Mouse (Mus musculus) layer of hippocampus, postnatal 36 days (tissue): ENCODE data around the gene Olfr1216. TPM values are rescaled to one million over a fixed set of nuclear protein-coding genes. Genes with fewer than 3 reads are reported as not detected.
"Not testable (repeated sequence)": the region's sequence is repeated elsewhere in the genome, so short reads cannot be mapped to it uniquely, and the experiment has no call there.

Experiments used
- DNase-seq, 2 experiments: peaks; one replicate each; pipeline ENCODE4 v3.0.0; 2022
- total RNA-seq, 2 experiments: library from RNA; stranded (reverse); gene quantifications; 2 replicates each; pipeline ENCODE4 v1.2.3; 2021

The Olfr1216 gene
- not detected for total RNA-seq

DNA sequence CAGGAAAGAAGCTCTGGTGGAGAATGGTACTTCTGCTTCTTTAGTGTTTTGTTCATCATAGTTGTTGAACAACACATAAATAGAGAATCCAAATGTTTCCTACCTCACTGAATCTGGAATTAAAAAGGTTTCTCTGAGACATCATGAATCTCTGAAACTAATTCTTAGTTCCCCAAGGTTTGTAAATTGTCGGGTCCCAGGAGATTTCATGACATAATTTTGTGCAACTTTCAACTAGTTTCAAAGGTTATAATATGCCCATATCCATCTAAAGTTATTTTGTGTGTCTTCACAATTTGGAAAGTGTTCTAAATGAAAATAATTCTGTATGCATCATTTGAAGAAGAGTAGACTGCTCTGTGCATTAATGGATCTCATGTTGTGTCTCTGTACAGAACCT lies at the start of gene Olfr1216:
Gene Olfr1216, minus strand, starts transcription at position 101 of the 400 bp plus-strand sequence.
- DNase-seq = no peak

DNA sequence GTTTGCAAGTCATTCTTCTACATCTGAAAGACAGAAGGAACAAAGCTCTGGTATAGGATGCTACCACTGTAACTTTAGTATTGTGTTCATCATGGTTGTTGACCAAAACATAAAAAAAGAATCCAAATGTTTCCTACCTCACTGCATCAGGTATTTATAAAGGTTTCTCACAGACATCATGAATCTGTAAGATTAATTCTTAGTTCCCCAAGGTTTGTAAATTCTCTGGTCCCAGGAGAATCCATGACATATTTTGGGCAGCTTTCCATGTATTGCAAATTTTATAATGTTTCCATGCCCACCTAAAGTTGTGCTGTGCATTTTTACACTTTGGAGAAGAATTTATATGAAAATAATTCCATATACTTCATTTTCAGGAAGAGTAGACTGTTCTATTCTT lies 42.9 kb upstream of the Olfr1216 start, which contains the start of gene Olfr1218:
Gene Olfr1218, minus strand, starts transcription at position 101 of the 400 bp plus-strand sequence.
- DNase-seq = no peak

DNA sequence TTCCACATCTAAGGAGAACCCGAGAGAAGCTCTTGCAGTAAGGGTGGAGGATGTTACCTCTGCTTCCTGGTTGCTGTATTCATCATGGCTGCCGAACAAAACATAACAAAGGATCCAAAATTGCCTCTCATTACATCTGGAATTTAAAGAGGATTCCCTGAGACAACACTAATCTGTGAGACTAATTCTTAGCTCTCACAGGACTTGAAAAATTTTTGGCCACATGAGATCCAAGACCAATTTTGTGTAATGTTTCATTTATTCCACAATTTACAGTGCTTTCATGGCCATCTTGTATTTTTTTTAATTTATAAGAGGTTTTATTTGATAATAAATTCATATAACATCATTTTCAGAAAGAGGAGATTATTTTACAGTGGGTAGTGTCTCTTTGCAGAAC lies 13.8 kb upstream of the Olfr1216 start, which contains the start of gene Olfr1217:
Gene Olfr1217, minus strand, starts transcription at position 101 of the 400 bp plus-strand sequence.
- no peak for DNase-seq

DNA sequence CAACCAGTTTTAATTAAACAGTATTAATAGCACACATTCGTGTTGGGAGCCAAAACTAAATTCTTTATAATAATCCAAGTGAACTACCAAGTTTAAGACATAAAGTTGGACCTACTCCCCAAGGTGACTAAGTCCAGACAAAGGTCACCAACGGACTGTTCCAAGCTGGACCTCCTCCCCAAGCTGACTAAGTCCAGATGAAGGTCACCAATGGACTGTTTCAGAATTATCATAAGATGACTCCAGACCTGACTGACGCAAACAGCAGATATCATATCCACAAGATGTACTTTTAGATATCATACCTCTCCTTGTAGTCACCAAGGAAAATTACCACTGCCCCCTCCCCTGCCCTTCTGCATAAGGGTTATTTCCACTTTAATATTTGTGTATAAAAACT lies 3.3 kb upstream of the Olfr1216 start:
- not testable (repeated sequence) for DNase-seq

DNA sequence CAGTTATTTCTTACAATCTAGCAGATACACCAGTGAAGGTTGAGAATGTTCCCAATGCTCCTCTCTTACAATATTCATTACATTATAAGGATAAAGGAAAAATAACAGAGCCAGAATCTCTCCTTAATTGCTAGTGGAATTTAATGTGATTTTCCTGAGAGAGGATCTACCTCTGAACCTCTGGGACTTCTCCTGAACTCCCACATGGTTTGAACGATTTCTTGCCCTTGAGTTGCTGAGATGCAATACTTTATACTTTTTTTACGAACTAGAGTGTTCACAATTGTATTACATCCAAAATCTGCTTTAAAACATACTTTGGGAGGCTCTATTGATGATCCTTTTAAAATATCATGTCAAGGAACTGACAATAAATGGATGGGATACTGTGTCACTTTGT lies 11.3 kb downstream of the Olfr1216 start, which contains the start of gene Olfr1215:
Gene Olfr1215, minus strand, starts transcription at position 101 of the 400 bp plus-strand sequence.
- DNase-seq = no peak

DNA sequence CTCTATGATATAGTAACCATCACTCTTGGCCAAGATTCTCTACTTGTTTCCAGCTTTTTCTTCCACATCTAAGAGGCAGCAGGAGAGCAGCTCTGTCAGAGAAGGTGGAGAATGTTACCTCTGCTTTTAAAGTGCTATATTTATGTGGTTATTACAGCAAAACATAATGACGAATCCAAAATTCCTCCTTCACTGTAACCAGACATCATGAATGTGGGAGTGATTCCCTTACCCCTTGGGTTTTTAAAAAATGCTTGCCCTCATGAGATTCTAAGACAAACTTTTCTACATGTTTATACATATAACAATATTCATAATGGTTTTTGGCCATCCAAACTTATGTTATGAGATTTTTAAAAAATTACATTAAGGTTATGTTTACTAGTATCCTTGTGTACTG lies 25.6 kb downstream of the Olfr1216 start, which contains the start of gene Olfr1214:
Gene Olfr1214, minus strand, starts transcription at position 101 of the 400 bp plus-strand sequence.
- DNase-seq = no peak

DNA sequence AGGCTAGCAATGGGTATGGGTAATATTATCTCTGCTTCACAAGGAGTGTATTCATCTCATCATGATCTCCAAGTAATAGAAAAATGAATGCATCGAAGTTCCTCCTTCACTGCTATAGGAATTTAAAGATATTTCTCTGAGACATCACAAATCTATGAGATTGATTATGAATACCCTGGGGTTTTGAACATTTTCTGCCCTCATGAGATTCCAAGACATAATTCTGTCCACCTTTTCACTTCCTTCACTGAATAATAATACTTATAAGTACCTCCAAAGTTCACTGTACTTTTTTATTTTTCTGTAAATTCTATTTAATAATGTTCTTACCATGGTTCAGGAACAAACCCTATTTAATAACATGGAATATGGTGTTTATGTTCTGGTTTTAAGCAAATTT lies 38.0 kb downstream of the Olfr1216 start, which contains the start of gene Gm13762:
Gene Gm13762, minus strand, starts transcription at position 101 of the 400 bp plus-strand sequence.
- no peak for DNase-seq

Other genes with a start within 250 kb of the Olfr1216 start
- not detected for gene Olfr1200, start 247.9 kb downstream of the Olfr1216 start, total RNA-seq
- gene Olfr1201, start 225.3 kb downstream of the Olfr1216 start, total RNA-seq = not detected
- not detected for gene Olfr1202, start 203.8 kb downstream of the Olfr1216 start, total RNA-seq
- not detected for gene Olfr1205, start 188.6 kb downstream of the Olfr1216 start, total RNA-seq
- gene Olfr1204, start 169.0 kb downstream of the Olfr1216 start, total RNA-seq = not detected
- not detected for gene Olfr1206, start 155.1 kb downstream of the Olfr1216 start, total RNA-seq
- gene Olfr1208, start 116.0 kb downstream of the Olfr1216 start, total RNA-seq = not detected
- gene Olfr1209, start 103.2 kb downstream of the Olfr1216 start, total RNA-seq = not detected
- gene Olfr1211, start 80.2 kb downstream of the Olfr1216 start, total RNA-seq = not detected
- gene Olfr1212, start 64.4 kb downstream of the Olfr1216 start, total RNA-seq = not detected
- gene Gm13762, start 38.1 kb downstream of the Olfr1216 start, total RNA-seq = not detected
- gene Olfr1214, start 25.7 kb downstream of the Olfr1216 start, total RNA-seq = not detected
- not detected for gene Olfr1215, start 11.4 kb downstream of the Olfr1216 start, total RNA-seq
- gene Olfr1217, start 13.7 kb upstream of the Olfr1216 start, total RNA-seq = not detected
- not detected for gene Olfr1218, start 42.8 kb upstream of the Olfr1216 start, total RNA-seq
- not detected for gene Olfr1219, start 65.2 kb upstream of the Olfr1216 start, total RNA-seq
- not detected for gene Olfr1220, start 88.5 kb upstream of the Olfr1216 start, total RNA-seq
- gene Olfr1221, start 98.9 kb upstream of the Olfr1216 start, total RNA-seq = not detected
- gene Olfr1222, start 114.7 kb upstream of the Olfr1216 start, total RNA-seq = not detected
- gene Olfr1223, start 133.2 kb upstream of the Olfr1216 start, total RNA-seq = not detected
- gene Olfr1224-ps1, start 145.8 kb upstream of the Olfr1216 start, total RNA-seq = not detected
- gene Olfr1225, start 156.3 kb upstream of the Olfr1216 start, total RNA-seq = not detected
- not detected for gene Olfr1226, start 181.7 kb upstream of the Olfr1216 start, total RNA-seq
- gene Olfr1228, start 235.7 kb upstream of the Olfr1216 start, total RNA-seq = not detected